Mouse (Mus musculus) gastrocnemius, postnatal 25 days (tissue): ENCODE results near the gene Itga9. TPM values are rescaled to one million over a fixed set of nuclear protein-coding genes. Genes with fewer than 3 reads are reported as not detected.

Experiments
- DNase-seq: peaks from one replicate; pipeline ENCODE4 v3.0.0; 2022
- total RNA-seq, 2 experiments: library from RNA; stranded (reverse); gene quantifications; 1 replicate in 1 of 2; 2 replicates in 1 of 2; pipeline ENCODE4 v1.2.3; 2021

Gene Itga9
- total RNA-seq, 2 experiments from 2014 or later: 6.9 to 8.3 TPM

- no peak for DNase-seq
Observed at GRCm38 (mm10) chr9:118688248-118688647, 81.8 kb downstream of the Itga9 start.

GRCm38 (mm10) chr9:118688921-118689451, 82.5 kb downstream of the Itga9 start:
- no peak for DNase-seq

GRCm38 (mm10) chr9:118693256-118693655, 86.8 kb downstream of the Itga9 start:
- DNase-seq: peak; percentile 80

GRCm38 (mm10) chr9:118694420-118694825, 87.9 kb downstream of the Itga9 start:
- peak; percentile 55 for DNase-seq

GRCm38 (mm10) chr9:118698191-118698590, 91.7 kb downstream of the Itga9 start:
- DNase-seq: no peak

GRCm38 (mm10) chr9:118699716-118700115, 93.2 kb downstream of the Itga9 start:
- peak; percentile 45 for DNase-seq

GRCm38 (mm10) chr9:118700889-118701288, 94.4 kb downstream of the Itga9 start:
- DNase-seq: no peak

GRCm38 (mm10) chr9:118701791-118702190, 95.3 kb downstream of the Itga9 start:
- DNase-seq: no peak

GRCm38 (mm10) chr9:118703146-118703545, 96.7 kb downstream of the Itga9 start:
- no peak for DNase-seq

GRCm38 (mm10) chr9:118705381-118706074, 99.0 kb downstream of the Itga9 start:
- DNase-seq: no peak

GRCm38 (mm10) chr9:118706176-118706975, 99.9 kb downstream of the Itga9 start:
- no peak for DNase-seq

GRCm38 (mm10) chr9:118710625-118711024, 104.1 kb downstream of the Itga9 start:
- DNase-seq: no peak

- no peak for DNase-seq
Observed at GRCm38 (mm10) chr9:118711749-118712148, 105.3 kb downstream of the Itga9 start.

GRCm38 (mm10) chr9:118713515-118713914, 107.0 kb downstream of the Itga9 start:
- DNase-seq: no peak

GRCm38 (mm10) chr9:118714536-118714935, 108.0 kb downstream of the Itga9 start:
- DNase-seq: no peak

GRCm38 (mm10) chr9:118715971-118716628, 109.6 kb downstream of the Itga9 start:
- DNase-seq: no peak

GRCm38 (mm10) chr9:118717436-118717835, 110.9 kb downstream of the Itga9 start:
- no peak for DNase-seq

- no peak for DNase-seq
Observed at GRCm38 (mm10) chr9:118718511-118718910, 112.0 kb downstream of the Itga9 start.

- DNase-seq: no peak
Observed at GRCm38 (mm10) chr9:118721056-118721455, 114.6 kb downstream of the Itga9 start.

- DNase-seq: no peak
Observed at GRCm38 (mm10) chr9:118722789-118723325, 116.4 kb downstream of the Itga9 start.

- no peak for DNase-seq
Observed at GRCm38 (mm10) chr9:118725128-118725527, 118.6 kb downstream of the Itga9 start.

- no peak for DNase-seq
Observed at GRCm38 (mm10) chr9:118726550-118726949, 120.1 kb downstream of the Itga9 start.
